Mouse (Mus musculus): ENCODE results near the gene Magi1. TPM values are rescaled to one million over a fixed set of nuclear protein-coding genes. Genes with fewer than 3 reads are reported as not detected.

Magi1 gene
- polyA plus RNA-seq, 1 experiment from 2014 or later, result 39.1 TPM

DNA sequence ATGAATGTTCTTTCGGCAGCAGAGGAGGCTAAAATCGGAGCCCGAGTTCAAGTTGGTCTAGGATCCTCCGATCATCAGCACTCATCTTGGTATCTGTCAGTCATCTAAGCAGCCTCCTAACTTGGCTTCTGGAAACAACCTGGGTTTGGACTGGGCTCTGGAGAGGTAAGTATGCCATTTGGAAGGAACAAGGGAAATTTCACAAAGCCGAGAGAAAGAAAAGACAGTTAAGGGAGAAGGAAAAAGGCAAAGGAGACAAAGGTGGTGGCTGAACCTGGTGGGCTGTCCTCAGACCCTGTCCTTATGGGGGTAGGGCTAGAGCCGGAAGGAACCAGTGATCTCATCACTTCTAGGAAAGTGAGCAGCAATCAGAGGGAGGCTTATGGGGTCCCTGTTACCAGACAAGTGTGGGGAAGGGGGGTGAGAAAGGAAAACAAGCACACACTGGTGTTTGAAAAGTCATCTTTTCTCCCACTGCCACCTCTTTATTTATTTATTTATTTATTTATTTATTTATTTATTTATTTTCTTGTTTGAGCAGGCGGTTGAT is 565.8 kb downstream of the Magi1 start:
- Histone ChIP-seq H3K4me2 (peak overlapping the region; percentile 54; the same call in 1 of the 2 replicates), H3K27ac (no peak overlapping the region), H3K9me3 (replicated peaks) (no peaks in the 10 kb centered on the region), H3K4me1 (peaks cover 47% of the 10 kb centered on the region), H3K9ac (no peak overlapping the region), H3K4me3 (no peak overlapping the region), H3K27me3 (0 out of 2 replicates have a peak, but pooled peaks cover 4% of the 10 kb centered on the region), H3K36me3 (ENCODE audit: poor library complexity, severe bottlenecking) (no peaks in the 10 kb centered on the region)
- whole genome bisulfite sequencing, result 36% methylated on average over 7 of the region's 7 CpGs
- peak; percentile 48; the same call in 1 of the 2 replicates for ATAC-seq

DNA sequence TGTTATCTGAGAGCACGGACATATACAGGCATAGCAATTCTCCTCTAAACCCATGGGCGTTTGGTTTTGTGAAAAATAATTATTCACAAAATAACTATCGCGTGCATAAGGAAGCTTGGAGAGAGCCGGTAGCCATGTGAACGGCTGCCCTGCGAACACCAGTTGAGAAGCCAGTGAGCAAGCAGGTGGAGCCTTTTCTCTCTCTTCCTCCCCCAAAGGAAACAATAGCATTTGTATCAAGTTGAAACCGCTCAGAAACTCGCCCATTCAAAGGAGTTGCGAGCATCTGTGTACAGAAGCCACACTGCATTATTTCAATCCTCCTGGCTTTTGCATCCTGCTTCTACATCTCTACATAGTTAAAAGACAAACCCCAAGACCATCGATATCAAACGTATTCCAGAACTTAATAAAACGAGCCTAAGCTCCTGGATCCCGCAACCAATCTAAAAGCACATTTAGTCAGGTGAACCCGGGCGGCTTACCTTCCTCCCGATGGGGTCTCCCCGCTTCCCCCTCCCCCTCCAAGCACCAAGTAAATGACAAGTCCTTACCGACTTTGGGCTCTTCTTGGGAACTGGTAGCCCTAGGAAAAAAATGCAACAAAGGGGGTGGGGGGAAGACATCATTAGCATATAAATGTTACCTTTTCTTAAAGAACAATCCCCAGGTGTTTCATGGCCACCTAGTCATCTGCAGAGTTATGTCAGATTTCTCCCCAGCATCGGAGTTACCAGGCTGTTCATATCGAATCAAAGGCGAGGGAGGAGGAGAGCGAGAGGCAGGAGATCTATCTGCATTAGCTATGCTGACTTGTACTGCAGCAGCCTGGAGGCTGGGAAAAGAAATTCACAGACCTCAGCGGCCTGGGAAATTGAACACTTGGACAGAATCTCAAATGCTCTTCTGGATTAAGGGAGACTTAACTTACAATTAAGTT is 566.8 kb downstream of the Magi1 start:
- H3K4me1 ChIP-seq, result peaks cover 47% of the 10 kb centered on the region
- H3K9me3 ChIP-seq (replicated peaks), result no peaks in the 10 kb centered on the region
- H3K27me3 ChIP-seq, result 0 out of 2 replicates have a peak, but pooled peaks cover 4% of the 10 kb centered on the region
- peak overlapping the region; percentile 21 for H3K4me3 ChIP-seq
- H3K27ac ChIP-seq, result no peak overlapping the region
- H3K36me3 ChIP-seq (ENCODE audit: poor library complexity, severe bottlenecking), result no peaks in the 10 kb centered on the region
- ATAC-seq, result peak; percentile 48; the same call in 1 of the 2 replicates
- H3K4me2 ChIP-seq, result peak overlapping the region; percentile 54
- H3K9ac ChIP-seq, result peak overlapping the region; percentile 31; the same call in 1 of the 2 replicates
- 5% methylated on average over 24 of the region's 24 CpGs for WGBS

DNA sequence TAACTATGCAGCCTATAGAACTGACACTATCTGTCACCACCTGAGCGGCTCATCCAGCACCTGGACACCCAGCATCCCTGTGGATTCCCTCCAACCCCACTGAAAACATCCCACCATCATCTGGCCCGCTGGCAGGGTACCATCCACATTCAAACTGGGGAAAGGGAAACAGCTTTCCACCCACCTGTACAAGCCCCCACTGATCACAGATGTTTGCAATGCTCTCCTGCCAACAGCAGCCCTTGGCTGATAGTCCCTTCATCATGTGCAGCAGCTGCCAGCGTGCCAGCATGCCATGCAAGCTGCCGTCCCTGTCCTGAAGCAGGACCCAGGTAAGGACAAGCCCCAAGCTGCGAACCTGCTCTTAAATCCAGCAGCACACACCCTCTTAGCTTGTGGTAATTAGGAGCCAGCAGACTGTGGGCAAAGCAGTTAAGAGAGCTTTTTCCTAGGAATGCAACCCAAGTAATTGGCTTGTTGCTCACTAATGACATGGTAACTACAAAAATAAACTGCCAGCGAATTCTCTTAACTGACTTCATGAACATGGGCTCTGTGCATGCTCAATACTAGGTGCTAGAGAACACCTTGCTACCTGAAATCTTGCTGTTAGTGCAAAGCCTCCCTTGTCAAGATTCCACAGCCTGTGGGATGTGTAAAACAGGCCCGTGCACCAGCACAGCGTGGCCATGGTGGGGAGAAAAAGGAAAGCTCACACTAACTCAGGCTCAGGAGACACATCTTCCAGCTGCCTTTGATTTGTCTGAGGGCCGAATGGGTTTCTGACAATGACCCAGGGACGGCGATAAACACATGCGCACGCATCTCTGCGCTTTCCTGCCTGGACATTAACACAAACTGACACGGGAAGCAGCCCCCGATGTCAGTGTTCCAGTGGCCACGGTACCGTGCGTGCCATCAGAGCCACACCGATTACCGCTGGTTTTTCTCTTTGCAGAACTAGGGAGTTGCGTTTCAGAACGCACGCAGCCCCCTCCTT is 568.2 kb downstream of the Magi1 start:
- H3K4me3 ChIP-seq, result peak overlapping the region; percentile 15; the same call in 1 of the 2 replicates
- no peaks in the 10 kb centered on the region for H3K36me3 ChIP-seq (ENCODE audit: poor library complexity, severe bottlenecking)
- WGBS, result 31% methylated on average over 24 of the region's 24 CpGs
- H3K27ac ChIP-seq, result no peak overlapping the region
- H3K9ac ChIP-seq, result peak overlapping the region; percentile 26; the same call in 1 of the 2 replicates
- H3K27me3 ChIP-seq, result 0 out of 2 replicates have a peak, but pooled peaks cover 4% of the 10 kb centered on the region
- peak; percentile 26; the same call in 1 of the 2 replicates for ATAC-seq
- peaks cover 47% of the 10 kb centered on the region for H3K4me1 ChIP-seq
- peak overlapping the region; percentile 54 for H3K4me2 ChIP-seq
- no peaks in the 10 kb centered on the region for H3K9me3 ChIP-seq (replicated peaks)

DNA sequence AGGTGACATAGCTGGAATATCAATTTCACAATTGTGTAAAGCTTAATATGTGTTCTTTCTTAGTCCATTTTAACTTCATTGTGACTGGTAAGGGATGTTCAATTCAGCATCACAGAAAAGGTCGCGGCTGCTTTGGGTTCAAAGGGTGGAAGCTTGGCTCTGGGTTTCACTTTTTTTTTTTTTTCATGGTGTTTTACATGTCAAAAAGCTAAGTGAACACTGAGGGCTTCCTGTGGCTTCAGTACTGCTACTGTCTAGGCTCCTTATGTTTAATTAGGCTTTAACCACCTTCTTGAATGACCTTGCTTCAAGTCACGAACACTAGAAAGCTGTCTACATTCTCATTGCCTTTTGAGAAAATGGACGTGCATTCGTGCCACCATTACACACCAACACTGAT is 579.4 kb downstream of the Magi1 start:
- Histone ChIP-seq H3K4me3 (no peak overlapping the region), H3K9ac (no peak overlapping the region), H3K27me3 (no peaks in the 10 kb centered on the region), H3K36me3 (ENCODE audit: poor library complexity, severe bottlenecking) (peaks cover 44% of the 10 kb centered on the region), H3K4me2 (no peak overlapping the region), H3K27ac (no peak overlapping the region), H3K9me3 (replicated peaks) (no peaks in the 10 kb centered on the region), H3K4me1 (peaks cover 3% of the 10 kb centered on the region; the same call in 1 of the 2 replicates)
- ATAC-seq, result no peak
- WGBS, result 65% methylated on average over 5 of the region's 5 CpGs

DNA sequence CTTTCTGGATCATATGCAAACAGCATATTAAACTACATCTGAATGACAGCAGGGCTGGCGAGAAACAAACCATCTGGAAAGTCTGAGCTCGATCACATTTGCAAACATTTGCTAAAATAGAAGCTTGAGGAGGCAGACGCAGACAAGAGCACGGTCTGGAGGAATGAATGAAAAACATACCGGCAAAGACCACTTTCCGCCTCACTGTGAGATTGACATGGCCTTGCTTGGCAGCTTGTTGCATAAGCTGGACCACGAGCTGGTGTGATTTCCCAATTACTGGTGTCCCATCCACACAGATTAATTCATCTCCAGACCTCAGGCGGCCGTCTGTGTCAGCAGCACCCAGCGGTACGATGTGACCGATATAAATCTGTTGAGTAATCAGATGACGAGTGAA is 584.3 kb downstream of the Magi1 start:
- Histone ChIP-seq H3K9ac (no peak overlapping the region), H3K9me3 (replicated peaks) (no peaks in the 10 kb centered on the region), H3K36me3 (ENCODE audit: poor library complexity, severe bottlenecking) (peaks cover 71% of the 10 kb centered on the region), H3K27me3 (no peaks in the 10 kb centered on the region), H3K27ac (0 out of 2 replicates have a peak overlapping the region, but pooled peaks have one; percentile 22), H3K4me2 (no peak overlapping the region), H3K4me1 (peaks cover 3% of the 10 kb centered on the region; the same call in 1 of the 2 replicates), H3K4me3 (no peak overlapping the region)
- peak; percentile 30; the same call in 1 of the 2 replicates for ATAC-seq
- WGBS, result 85% methylated on average over 13 of the region's 13 CpGs

DNA sequence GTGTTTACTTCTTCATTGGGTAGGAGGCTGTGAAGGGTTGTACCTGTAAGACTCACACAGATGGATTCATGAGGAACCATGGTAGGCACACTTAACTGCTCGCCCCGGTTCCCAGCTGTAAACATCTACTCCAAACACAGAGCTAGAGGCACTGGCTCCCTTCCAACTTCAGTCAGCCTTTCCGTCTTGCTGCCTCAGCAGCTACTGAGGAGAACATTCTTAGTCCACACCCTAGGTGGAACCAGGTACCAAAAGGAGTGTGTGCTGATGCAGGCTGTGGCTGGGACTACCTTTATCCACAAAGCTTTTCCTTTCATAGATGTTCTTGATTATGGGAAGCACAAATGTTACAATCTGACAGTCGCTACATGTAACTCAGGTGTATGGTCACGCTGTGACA is 585.8 kb downstream of the Magi1 start:
- Histone ChIP-seq H3K9ac (no peak overlapping the region), H3K4me3 (no peak overlapping the region), H3K27me3 (no peaks in the 10 kb centered on the region), H3K27ac (no peak overlapping the region), H3K36me3 (ENCODE audit: poor library complexity, severe bottlenecking) (peaks cover 75% of the 10 kb centered on the region), H3K4me2 (no peak overlapping the region), H3K4me1 (peaks cover 3% of the 10 kb centered on the region; the same call in 1 of the 2 replicates), H3K9me3 (replicated peaks) (no peaks in the 10 kb centered on the region)
- no peak for ATAC-seq
- WGBS, result 80% methylated on average over 5 of the region's 5 CpGs

DNA sequence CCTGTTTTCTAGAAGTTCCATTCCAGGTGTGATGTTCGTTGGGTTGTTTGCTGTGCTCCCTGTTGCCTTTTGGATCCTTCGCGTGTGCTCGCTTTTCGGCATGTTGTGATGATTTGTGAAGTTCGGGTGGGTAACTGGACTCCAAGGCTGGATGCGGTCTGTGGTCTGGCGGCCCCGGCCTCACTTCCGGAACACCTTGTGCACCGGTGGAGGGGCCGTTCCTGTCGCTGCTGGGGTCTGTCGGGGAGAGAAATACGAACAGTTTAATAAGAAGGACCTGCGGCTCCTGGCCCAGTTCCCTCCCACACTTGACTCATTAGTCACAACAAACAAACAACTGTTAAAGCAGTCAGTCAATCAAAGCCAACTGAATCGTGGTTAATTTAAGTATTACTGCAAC is 605.0 kb downstream of the Magi1 start:
- 75% methylated on average over 17 of the region's 17 CpGs for WGBS
- no peak for ATAC-seq
- no peak overlapping the region for H3K9ac ChIP-seq
- H3K27me3 ChIP-seq, result no peaks in the 10 kb centered on the region
- no peak overlapping the region for H3K4me2 ChIP-seq
- peaks cover 12% of the 10 kb centered on the region for H3K4me1 ChIP-seq
- H3K36me3 ChIP-seq (ENCODE audit: poor library complexity, severe bottlenecking), result peaks cover 58% of the 10 kb centered on the region
- H3K4me3 ChIP-seq, result no peak overlapping the region
- H3K27ac ChIP-seq, result no peak overlapping the region
- no peaks in the 10 kb centered on the region for H3K9me3 ChIP-seq (replicated peaks)

DNA sequence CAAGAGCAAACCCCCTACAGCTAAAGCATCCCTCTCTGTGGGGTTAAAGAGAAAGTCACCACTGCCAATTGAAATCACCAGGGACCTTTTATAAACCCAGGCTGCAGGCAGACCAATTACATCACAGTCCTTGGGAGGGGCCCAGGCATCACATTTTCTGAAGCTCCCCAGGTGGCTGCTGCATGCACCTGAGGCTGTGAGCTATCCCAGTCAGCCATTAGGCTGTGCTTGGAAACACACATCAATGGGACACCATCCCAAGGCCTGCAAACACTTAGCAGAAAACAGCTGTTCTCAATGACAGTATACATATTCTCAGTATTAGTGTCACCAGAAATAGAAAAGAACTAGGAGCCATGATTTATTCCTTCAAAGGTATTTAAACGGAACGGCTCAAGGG is 617.0 kb downstream of the Magi1 start:
- 45% methylated on average over 2 of the region's 2 CpGs for WGBS
- H3K36me3 ChIP-seq (ENCODE audit: poor library complexity, severe bottlenecking), result no peaks in the 10 kb centered on the region
- ATAC-seq, result no peak
- H3K4me2 ChIP-seq, result no peak overlapping the region
- H3K27ac ChIP-seq, result no peak overlapping the region
- H3K4me3 ChIP-seq, result no peak overlapping the region
- H3K27me3 ChIP-seq, result no peaks in the 10 kb centered on the region
- H3K4me1 ChIP-seq, result 0 out of 2 replicates have a peak, but pooled peaks cover 4% of the 10 kb centered on the region
- no peak overlapping the region for H3K9ac ChIP-seq
- no peaks in the 10 kb centered on the region for H3K9me3 ChIP-seq (replicated peaks)

DNA sequence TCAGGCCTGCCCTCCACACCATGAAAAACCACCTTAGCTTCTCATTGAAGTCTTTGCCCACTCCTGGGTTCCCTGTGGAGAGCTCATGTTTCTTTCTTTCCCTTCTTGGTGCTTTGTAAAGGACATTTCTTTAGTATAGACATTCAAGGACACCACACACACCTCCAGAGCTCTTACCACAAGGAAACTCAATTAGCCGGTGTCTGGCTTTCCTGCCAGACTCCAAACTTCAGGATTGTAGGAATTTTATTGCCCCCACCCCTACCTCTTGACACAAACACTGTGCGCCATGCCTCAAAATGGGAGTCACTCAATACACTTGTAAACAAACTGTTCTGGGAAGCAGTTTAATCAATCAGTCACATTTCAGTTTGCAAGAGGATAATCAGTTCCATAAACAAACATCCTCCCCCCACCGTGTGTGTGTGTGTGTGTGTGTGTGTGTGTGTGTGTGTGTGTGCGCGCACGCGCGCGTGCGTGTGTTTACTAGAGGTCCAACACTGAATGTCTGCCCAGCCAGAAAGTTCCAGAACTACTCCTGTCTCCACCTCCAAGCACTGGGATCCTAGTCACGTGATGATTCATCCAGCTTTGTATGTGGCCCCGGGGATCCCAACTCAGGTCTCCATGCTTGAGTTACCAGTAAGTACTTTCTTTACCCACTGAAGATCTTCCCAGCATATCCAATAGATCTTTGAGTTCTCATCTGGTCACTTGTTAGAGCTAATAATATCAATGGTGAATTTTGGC is 618.5 kb downstream of the Magi1 start:
- Histone ChIP-seq H3K4me1 (0 out of 2 replicates have a peak, but pooled peaks cover 4% of the 10 kb centered on the region), H3K9ac (no peak overlapping the region), H3K4me2 (no peak overlapping the region), H3K36me3 (ENCODE audit: poor library complexity, severe bottlenecking) (no peaks in the 10 kb centered on the region), H3K9me3 (replicated peaks) (no peaks in the 10 kb centered on the region), H3K27ac (no peak overlapping the region), H3K4me3 (no peak overlapping the region), H3K27me3 (no peaks in the 10 kb centered on the region)
- WGBS, result 92% methylated on average over 12 of the region's 12 CpGs
- no peak for ATAC-seq

DNA sequence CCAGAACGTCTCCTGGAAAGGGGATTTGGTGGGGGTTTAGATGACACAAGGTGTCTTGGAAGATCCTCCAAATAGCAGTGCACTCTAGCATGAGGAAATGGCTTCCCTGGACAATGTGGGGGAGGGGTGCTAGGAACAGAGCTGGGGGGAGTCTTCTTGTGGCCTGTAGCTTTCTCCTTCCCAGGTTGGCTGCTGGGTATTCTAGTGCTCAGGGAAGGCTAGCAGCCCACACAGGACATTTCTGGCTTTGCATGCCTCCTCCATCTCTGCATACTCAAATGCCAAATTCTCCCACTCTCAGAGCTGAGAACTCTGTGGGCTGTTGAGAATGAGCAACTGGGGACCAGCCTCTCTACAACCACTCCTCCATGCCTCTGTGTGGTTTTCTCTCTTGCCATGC is 622.6 kb downstream of the Magi1 start:
- H3K4me2 ChIP-seq, result no peak overlapping the region
- no peaks in the 10 kb centered on the region for H3K9me3 ChIP-seq (replicated peaks)
- peaks cover 9% of the 10 kb centered on the region; the same call in 1 of the 2 replicates for H3K4me1 ChIP-seq
- no peak overlapping the region for H3K9ac ChIP-seq
- 33% methylated on average over 1 of the region's 1 CpGs for WGBS
- H3K27me3 ChIP-seq, result no peaks in the 10 kb centered on the region
- no peak overlapping the region for H3K27ac ChIP-seq
- no peak for ATAC-seq
- H3K4me3 ChIP-seq, result no peak overlapping the region
- H3K36me3 ChIP-seq (ENCODE audit: poor library complexity, severe bottlenecking), result no peaks in the 10 kb centered on the region

DNA sequence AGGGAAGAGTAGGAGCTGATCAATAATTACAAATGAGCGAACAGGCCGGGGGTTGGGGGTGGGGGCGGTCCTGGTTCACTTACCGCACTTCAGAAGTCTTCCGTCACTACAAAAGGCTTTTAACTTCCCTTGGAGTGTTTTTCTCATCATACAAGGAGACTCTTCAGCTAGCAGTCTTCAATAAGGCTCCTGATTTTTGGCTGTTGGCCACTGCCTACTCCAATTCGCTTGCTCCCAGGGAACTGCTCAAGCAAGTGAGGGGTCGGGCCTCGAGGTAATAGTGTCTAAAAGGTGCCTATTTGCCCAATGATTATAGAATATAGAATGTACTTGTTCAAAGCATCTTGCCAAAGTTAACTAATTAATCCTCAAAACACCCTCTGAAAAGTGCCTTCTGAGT is 624.2 kb downstream of the Magi1 start:
- WGBS, result 29% methylated on average over 8 of the region's 8 CpGs
- Histone ChIP-seq H3K9ac (no peak overlapping the region), H3K9me3 (replicated peaks) (no peaks in the 10 kb centered on the region), H3K27ac (no peak overlapping the region), H3K27me3 (no peaks in the 10 kb centered on the region), H3K4me1 (peaks cover 9% of the 10 kb centered on the region; the same call in 1 of the 2 replicates), H3K4me2 (no peak overlapping the region), H3K36me3 (ENCODE audit: poor library complexity, severe bottlenecking) (no peaks in the 10 kb centered on the region), H3K4me3 (no peak overlapping the region)
- no peak for ATAC-seq

All from forebrain, embryonic 13.5 days (tissue).